Mouse (Mus musculus): Measurements from ENCODE around the gene Astl.

- TF ChIP-seq GATA1 (IDR thresholded peaks at IDR 0.05; ENCODE audit: borderline replicate concordance, low read length) (no peak), CTCF (IDR thresholded peaks at IDR 0.05; ENCODE audit: low read depth, low read length) (no peak), POLR2AphosphoS5 (IDR thresholded peaks at IDR 0.05; ENCODE audit: insufficient replicate concordance, low read depth, low read length) (no peak)
Observed at GRCm38 (mm10) chr2:127300701-127301100, 37.7 kb upstream of the Astl start.
